Mouse (Mus musculus) ES-Bruce4 (cell line): ENCODE results near the gene Hyal3. TPM values are rescaled to one million over a fixed set of nuclear protein-coding genes. Genes with fewer than 3 reads are reported as not detected.

Experiments used
- H3K27ac ChIP-seq: 2 replicates; pipeline ENCODE4 v1.5.1; 2012; ENCODE audit warnings: low read length, inconsistent platforms; ENCODE audit not compliant: insufficient read depth
- H3K27me3 ChIP-seq: 2 replicates; pipeline ENCODE4 v1.6.1; 2012; ENCODE audit warnings: mild to moderate bottlenecking, low read length, inconsistent platforms; ENCODE audit not compliant: control insufficient read depth, poor library complexity, insufficient read depth, severe bottlenecking
- H3K36me3 ChIP-seq: 2 replicates; pipeline ENCODE4 v1.6.1; 2012; ENCODE audit warnings: inconsistent platforms, mild to moderate bottlenecking, low read length, moderate library complexity; ENCODE audit not compliant: control insufficient read depth, poor library complexity, insufficient read depth, severe bottlenecking
- H3K4me1 ChIP-seq: one replicate; pipeline ENCODE4 v1.8.1; 2011; ENCODE audit warnings: low read length; ENCODE audit not compliant: control insufficient read depth, insufficient read depth
- H3K4me3 ChIP-seq: 2 replicates; pipeline ENCODE4 v1.5.1; 2011; ENCODE audit warnings: low read depth, mild to moderate bottlenecking, low read length
- H3K9ac ChIP-seq: 2 replicates; pipeline ENCODE4 v1.6.1; 2012; ENCODE audit warnings: low read depth, mild to moderate bottlenecking, inconsistent platforms; ENCODE audit not compliant: poor library complexity, severe bottlenecking
- H3K9me3 ChIP-seq: replicated peaks from 2 replicates; pipeline ENCODE4 v1.6.1; 2012; ENCODE audit warnings: mild to moderate bottlenecking, low read length, inconsistent platforms; ENCODE audit not compliant: control insufficient read depth, poor library complexity, insufficient read depth, severe bottlenecking
- CTCF ChIP-seq: IDR thresholded peaks from one replicate; pipeline ENCODE4 v1.8.1; 2011; ENCODE audit warnings: low read depth, low read length
- EP300 ChIP-seq: IDR thresholded peaks from 2 replicates; pipeline ENCODE4 v1.6.1; 2011; ENCODE audit warnings: low read depth, low read length; ENCODE audit not compliant: insufficient read depth
- POLR2A ChIP-seq: IDR thresholded peaks from one replicate; pipeline ENCODE4 v1.8.1; 2011; ENCODE audit warnings: low read length; ENCODE audit not compliant: insufficient read depth
- polyA plus RNA-seq: library from polyadenylated mRNA; stranded (reverse); fragments of >200 nt; gene quantifications from 2 replicates; pipeline ENCODE4 v1.2.4, GENCODE M21; 2011; ENCODE audit warnings: low read depth; ENCODE audit not compliant: missing spikeins, insufficient read depth, insufficient read length

The Hyal3 gene
- polyA plus RNA-seq, 1 experiment = 1.0 TPM

DNA sequence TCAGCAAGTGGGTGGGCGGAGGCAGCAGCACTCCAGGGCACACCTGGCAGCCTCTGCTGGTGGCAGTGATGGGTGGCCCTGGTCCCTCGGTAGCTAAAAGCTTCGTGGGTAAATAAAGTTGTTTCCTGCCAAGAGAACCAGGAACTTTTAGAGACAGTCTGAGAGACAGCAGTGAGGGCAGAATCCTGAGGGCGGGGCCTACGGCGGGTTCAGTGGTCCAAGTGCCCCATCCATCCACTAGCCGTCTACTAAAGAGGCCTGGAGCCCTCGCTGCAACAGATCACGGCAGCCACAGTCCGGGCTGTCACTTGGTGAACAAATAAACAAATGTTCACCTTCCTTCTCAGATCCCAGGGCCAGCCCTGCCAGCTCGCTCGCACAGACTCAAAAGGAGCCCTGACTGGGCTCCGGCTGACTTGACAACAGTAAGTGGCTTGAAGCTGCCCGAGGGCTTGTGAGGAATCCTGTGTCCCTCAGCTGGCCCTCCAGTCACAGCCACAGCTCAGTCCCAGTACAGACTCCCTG, 49.3 kb downstream of the Hyal3 start:
- H3K27ac ChIP-seq = peak overlapping the region; percentile 37; the same call in 1 of the 2 replicates
- H3K9ac ChIP-seq = peak overlapping the region; percentile 5; the same call in 1 of the 2 replicates
- H3K36me3 ChIP-seq = no peaks in the 10 kb centered on the region
- TF ChIP-seq EP300 (no peak), CTCF (no peak), POLR2A (no peak)
- peak overlapping the region; percentile 19 for H3K4me3 ChIP-seq
- H3K27me3 ChIP-seq = no peaks in the 10 kb centered on the region
- H3K9me3 ChIP-seq = no peaks in the 10 kb centered on the region
- H3K4me1 ChIP-seq = peaks cover 17% of the 10 kb centered on the region

GRCm38 (mm10) chr9:107630576-107630975, 50.0 kb downstream of the Hyal3 start:
- Histone ChIP-seq H3K9ac (0 out of 2 replicates have a peak overlapping the region, but pooled peaks have one; percentile 5), H3K27ac (peak overlapping the region; percentile 37), H3K9me3 (no peaks in the 10 kb centered on the region), H3K4me3 (no peak overlapping the region), H3K27me3 (no peaks in the 10 kb centered on the region), H3K4me1 (peaks cover 14% of the 10 kb centered on the region), H3K36me3 (no peaks in the 10 kb centered on the region)
- TF ChIP-seq CTCF (no peak), EP300 (peak; percentile 99), POLR2A (no peak)

GRCm38 (mm10) chr9:107631311-107631826, 50.8 kb downstream of the Hyal3 start:
- Histone ChIP-seq H3K27me3 (no peaks in the 10 kb centered on the region), H3K9me3 (no peaks in the 10 kb centered on the region), H3K4me1 (peaks cover 14% of the 10 kb centered on the region), H3K9ac (no peak overlapping the region), H3K27ac (no peak overlapping the region), H3K4me3 (no peak overlapping the region), H3K36me3 (no peaks in the 10 kb centered on the region)
- TF ChIP-seq POLR2A (no peak), EP300 (no peak), CTCF (no peak)

- H3K9ac ChIP-seq = no peak overlapping the region
- peaks cover 14% of the 10 kb centered on the region for H3K4me1 ChIP-seq
- no peaks in the 10 kb centered on the region for H3K36me3 ChIP-seq
- no peaks in the 10 kb centered on the region for H3K27me3 ChIP-seq
- TF ChIP-seq POLR2A (no peak), EP300 (no peak), CTCF (no peak)
- no peak overlapping the region for H3K4me3 ChIP-seq
- H3K9me3 ChIP-seq = no peaks in the 10 kb centered on the region
- no peak overlapping the region for H3K27ac ChIP-seq
Measured at GRCm38 (mm10) chr9:107631861-107632260, 51.2 kb downstream of the Hyal3 start.

GRCm38 (mm10) chr9:107632478-107632877, 51.9 kb downstream of the Hyal3 start:
- Histone ChIP-seq H3K9ac (peak overlapping the region; percentile 89), H3K27ac (no peak overlapping the region), H3K27me3 (no peaks in the 10 kb centered on the region), H3K4me3 (peak overlapping the region; percentile 84; the same call in 1 of the 2 replicates), H3K36me3 (no peaks in the 10 kb centered on the region), H3K9me3 (no peaks in the 10 kb centered on the region), H3K4me1 (peaks cover 14% of the 10 kb centered on the region)
- no peak for TF ChIP-seq CTCF
- no peak for TF ChIP-seq EP300

- H3K4me1 ChIP-seq = peaks cover 12% of the 10 kb centered on the region
- H3K9me3 ChIP-seq = no peaks in the 10 kb centered on the region
- no peak overlapping the region for H3K27ac ChIP-seq
- H3K27me3 ChIP-seq = no peaks in the 10 kb centered on the region
- peak overlapping the region; percentile 89 for H3K9ac ChIP-seq
- no peak for TF ChIP-seq POLR2A
- no peak for TF ChIP-seq CTCF
- no peak for TF ChIP-seq EP300
- H3K4me3 ChIP-seq = peak overlapping the region; percentile 84
- H3K36me3 ChIP-seq = no peaks in the 10 kb centered on the region
Measured at GRCm38 (mm10) chr9:107633091-107633660, 52.6 kb downstream of the Hyal3 start.
